Mouse (Mus musculus) lung, embryonic 14.5 days (tissue): ENCODE measurements around the gene Asphd1. TPM values are rescaled to one million over a fixed set of nuclear protein-coding genes. Genes with fewer than 3 reads are reported as not detected.

ENCODE experiments used
- ATAC-seq: fragments of 200-750 bp; cut with Nextera tagmentation; 2 replicates; pipeline ENCODE4 v1.8.0; 2017; ENCODE audit warnings: mild to moderate bottlenecking, moderate TSS enrichment, moderate library complexity; ENCODE audit not compliant: insufficient read depth
- DNase-seq: peaks from one replicate; pipeline ENCODE4 v3.0.0-alpha.2; 2015
- H3K27ac ChIP-seq: fragments of 300-500 bp; sonication (generic); 2 replicates; pipeline ENCODE4 v1.5.1; 2014; ENCODE audit warnings: low read depth, mild to moderate bottlenecking, moderate library complexity
- H3K27me3 ChIP-seq: fragments of 300-500 bp; sonication (generic); 2 replicates; pipeline ENCODE4 v1.6.1; 2014; ENCODE audit warnings: low read length, control low read depth; ENCODE audit not compliant: insufficient read depth
- H3K36me3 ChIP-seq: fragments of 300-500 bp; sonication (generic); 2 replicates; pipeline ENCODE4 v1.6.1; 2014; ENCODE audit warnings: control low read depth; ENCODE audit not compliant: insufficient read depth
- H3K4me1 ChIP-seq: fragments of 300-500 bp; sonication (generic); 2 replicates; pipeline ENCODE4 v1.6.1; 2014; ENCODE audit warnings: antibody characterized with exemption, control low read depth; ENCODE audit not compliant: insufficient read depth
- H3K4me2 ChIP-seq: fragments of 300-500 bp; sonication (generic); 2 replicates; pipeline ENCODE4 v1.6.1; 2014; ENCODE audit warnings: mild to moderate bottlenecking
- H3K4me3 ChIP-seq: fragments of 300-500 bp; sonication (generic); 2 replicates; pipeline ENCODE4 v1.5.1; 2014; ENCODE audit warnings: low read depth, low read length
- H3K9ac ChIP-seq: fragments of 300-500 bp; sonication (generic); 2 replicates; pipeline ENCODE4 v1.6.1; 2014
- H3K9me3 ChIP-seq: fragments of 300-500 bp; sonication (generic); 2 replicates; pipeline ENCODE4 v1.6.1; 2016; ENCODE audit warnings: low read depth, low read length, control low read depth
- CTCF ChIP-seq: IDR thresholded peaks from 2 replicates; pipeline ENCODE4 v1.5.1; 2016; ENCODE audit warnings: antibody characterized with exemption, low read depth
- WGBS: fragments of 180-500 bp; shearing (Covaris S2); extraction: QIAGEN DNeasy Blood & Tissue Kit; methylation state at CpG from one replicate; pipeline ENCODE4 v1.1.7; 2014; 5-methylcytosine and 5-hydroxymethylcytosine counted together
- polyA plus RNA-seq: library from polyadenylated mRNA; unstranded; fragments of >200 nt; fragmentation: Nextera tagmentation; extraction: Ambion mirVana; gene quantifications from 2 replicates; pipeline ENCODE4 v1.2.1, GENCODE M21; 2014

The Asphd1 gene
- polyA plus RNA-seq, 1 experiment from 2014 or later: 0.39 TPM

DNA sequence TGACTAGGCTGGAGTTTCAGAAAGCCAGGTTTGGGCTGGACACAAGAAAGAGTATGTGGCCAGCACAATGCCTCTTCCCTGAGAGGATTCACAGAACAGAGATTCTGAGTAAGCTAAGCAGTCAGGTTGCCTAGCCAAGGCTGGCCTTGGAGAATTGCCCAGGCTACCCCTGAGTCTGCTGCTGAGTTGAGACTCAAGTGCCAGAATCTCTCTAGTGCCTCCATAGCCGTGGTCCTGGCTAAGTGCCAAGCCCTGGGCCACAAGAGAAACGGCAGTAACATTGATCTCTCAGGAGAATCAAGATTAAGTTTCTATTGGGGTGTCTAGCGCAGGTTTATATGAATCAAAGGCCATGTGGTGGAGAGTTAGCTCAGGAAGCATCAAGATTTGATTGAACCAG lies 16.2 kb upstream of the Asphd1 start:
- no peak overlapping the region for H3K4me3 ChIP-seq
- WGBS: 48% methylated on average over 3 of the region's 3 CpGs

DNA sequence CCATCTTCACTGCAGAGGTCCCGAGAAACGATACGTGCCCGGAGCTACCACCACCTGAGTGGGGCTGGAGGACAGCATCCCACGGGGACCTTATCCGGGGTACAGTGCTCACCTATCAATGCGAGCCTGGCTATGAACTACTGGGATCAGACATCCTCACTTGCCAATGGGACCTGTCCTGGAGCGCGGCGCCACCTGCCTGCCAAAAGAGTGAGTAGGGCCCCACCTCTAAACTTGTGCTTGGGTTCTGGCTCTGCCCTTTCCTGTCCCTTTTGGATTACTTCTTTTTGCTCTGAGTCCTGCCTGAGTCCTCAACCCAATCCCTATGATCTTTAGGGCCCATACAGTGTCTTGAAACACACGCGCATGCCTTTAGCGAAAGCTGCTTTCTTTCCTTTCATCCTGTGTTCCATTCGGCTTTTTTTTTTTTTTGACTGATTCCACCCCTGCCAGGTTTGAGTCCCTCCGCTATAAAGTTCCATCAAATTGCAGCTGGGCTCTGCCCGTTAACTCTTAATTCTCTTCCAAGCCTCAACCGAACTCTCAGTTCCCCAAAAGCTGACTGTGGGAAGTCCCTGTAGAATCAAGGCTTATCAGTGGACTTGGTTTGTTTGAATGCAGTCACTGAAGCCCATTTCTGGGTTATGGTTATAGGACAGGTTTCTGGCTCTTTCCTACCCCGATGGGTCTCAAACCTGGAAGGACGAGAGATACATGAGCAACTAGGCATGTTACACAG lies 14.3 kb upstream of the Asphd1 start:
- Histone ChIP-seq H3K9ac (no peak overlapping the region), H3K9me3 (no peaks in the 10 kb centered on the region), H3K4me3 (no peak overlapping the region), H3K27ac (no peak overlapping the region), H3K4me2 (no peak overlapping the region), H3K4me1 (no peaks in the 10 kb centered on the region), H3K27me3 (peaks cover 22% of the 10 kb centered on the region), H3K36me3 (no peaks in the 10 kb centered on the region)
- ATAC-seq: no peak
- 23% methylated on average over 19 of the region's 19 CpGs for WGBS
- DNase-seq: peak; percentile 59
- peak; percentile 71 for TF ChIP-seq CTCF

More for the DNA sequence above, 16.2 kb upstream of the Asphd1 start:
- Histone ChIP-seq H3K9me3 (no peaks in the 10 kb centered on the region), H3K4me1 (no peaks in the 10 kb centered on the region), H3K27ac (no peak overlapping the region), H3K27me3 (peaks cover 22% of the 10 kb centered on the region), H3K36me3 (no peaks in the 10 kb centered on the region), H3K4me2 (no peak overlapping the region), H3K9ac (no peak overlapping the region)
- no peak for ATAC-seq
- peak; percentile 30 for DNase-seq
- no peak for TF ChIP-seq CTCF

DNA sequence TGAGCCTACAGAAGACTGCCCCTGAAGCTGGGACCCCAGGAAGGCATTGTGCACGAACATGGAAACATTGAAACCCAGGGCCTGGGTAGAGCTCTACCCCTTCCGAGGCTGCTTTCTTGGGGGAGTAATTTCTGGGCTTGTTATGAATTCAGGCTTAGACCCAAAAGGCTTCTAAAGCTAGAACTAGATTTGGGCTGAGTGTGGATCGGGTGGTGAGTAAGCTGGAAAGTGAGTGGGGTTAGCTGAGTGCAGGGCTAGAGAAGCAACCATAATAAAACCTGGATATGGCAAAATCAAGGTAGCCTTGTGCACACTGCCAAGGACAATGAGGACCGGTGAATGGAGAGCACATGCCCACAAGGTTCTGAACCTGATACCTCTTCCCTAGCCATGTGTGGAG lies 12.6 kb upstream of the Asphd1 start:
- H3K27me3 ChIP-seq: peaks cover 22% of the 10 kb centered on the region
- ATAC-seq (no peak), DNase-seq (no peak)
- H3K36me3 ChIP-seq: no peaks in the 10 kb centered on the region
- no peak for TF ChIP-seq CTCF
- no peak overlapping the region for H3K9ac ChIP-seq
- H3K9me3 ChIP-seq: no peaks in the 10 kb centered on the region
- WGBS: 90% methylated on average over 4 of the region's 4 CpGs
- H3K27ac ChIP-seq: no peak overlapping the region
- H3K4me1 ChIP-seq: no peaks in the 10 kb centered on the region
- no peak overlapping the region for H3K4me3 ChIP-seq
- H3K4me2 ChIP-seq: no peak overlapping the region

DNA sequence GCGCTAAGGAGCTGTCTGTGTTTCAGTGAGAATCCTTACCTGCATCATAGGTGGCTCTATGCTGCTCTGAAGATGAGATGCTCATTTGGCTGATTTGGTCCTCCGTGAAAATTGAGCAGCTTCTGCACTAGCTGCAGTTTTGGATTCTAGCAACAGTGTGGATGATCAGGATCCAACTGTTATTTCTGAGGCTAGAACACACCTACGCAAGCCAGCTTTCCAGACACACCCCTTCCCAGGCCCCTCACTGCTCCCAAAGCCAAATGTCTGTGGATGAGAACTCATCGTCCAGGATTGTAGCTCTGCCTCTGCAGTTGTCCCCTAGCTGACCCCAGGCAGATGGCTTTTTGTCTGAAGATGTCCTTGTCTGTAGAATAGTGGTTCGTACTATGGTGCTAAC lies 11.7 kb upstream of the Asphd1 start:
- H3K9ac ChIP-seq: no peak overlapping the region
- H3K27ac ChIP-seq: no peak overlapping the region
- no peak for ATAC-seq
- 82% methylated on average over 5 of the region's 5 CpGs for whole genome bisulfite sequencing
- no peak for DNase-seq
- no peak overlapping the region for H3K4me2 ChIP-seq
- no peak for TF ChIP-seq CTCF
- peaks cover 22% of the 10 kb centered on the region for H3K27me3 ChIP-seq
- H3K9me3 ChIP-seq: no peaks in the 10 kb centered on the region
- no peaks in the 10 kb centered on the region for H3K36me3 ChIP-seq
- H3K4me1 ChIP-seq: no peaks in the 10 kb centered on the region
- no peak overlapping the region for H3K4me3 ChIP-seq

DNA sequence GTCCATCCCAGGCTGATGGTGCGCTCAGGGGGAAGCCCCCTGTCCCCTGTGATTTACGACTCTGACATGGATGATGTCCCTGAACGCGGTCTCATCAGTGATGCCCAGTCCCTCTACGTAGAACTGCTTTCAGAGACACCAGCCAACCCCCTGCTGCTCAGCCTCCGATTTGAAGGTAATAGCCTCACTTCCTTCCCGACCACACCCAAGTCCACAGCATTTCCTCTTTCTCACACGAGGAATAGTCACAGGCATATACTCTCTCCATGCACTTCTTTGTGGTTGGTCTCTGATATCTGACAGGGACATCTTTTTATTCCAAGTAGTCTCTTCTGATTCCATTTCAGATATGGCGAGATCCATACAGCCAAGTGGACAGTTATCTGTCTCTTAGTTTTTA lies 10.4 kb upstream of the Asphd1 start:
- Histone ChIP-seq H3K9me3 (no peaks in the 10 kb centered on the region), H3K4me3 (no peak overlapping the region), H3K4me2 (no peak overlapping the region), H3K9ac (no peak overlapping the region), H3K27me3 (peaks cover 22% of the 10 kb centered on the region), H3K4me1 (no peaks in the 10 kb centered on the region), H3K36me3 (no peaks in the 10 kb centered on the region), H3K27ac (no peak overlapping the region)
- 56% methylated on average over 9 of the region's 9 CpGs for WGBS
- no peak for TF ChIP-seq CTCF
- ATAC-seq: no peak
- no peak for DNase-seq

DNA sequence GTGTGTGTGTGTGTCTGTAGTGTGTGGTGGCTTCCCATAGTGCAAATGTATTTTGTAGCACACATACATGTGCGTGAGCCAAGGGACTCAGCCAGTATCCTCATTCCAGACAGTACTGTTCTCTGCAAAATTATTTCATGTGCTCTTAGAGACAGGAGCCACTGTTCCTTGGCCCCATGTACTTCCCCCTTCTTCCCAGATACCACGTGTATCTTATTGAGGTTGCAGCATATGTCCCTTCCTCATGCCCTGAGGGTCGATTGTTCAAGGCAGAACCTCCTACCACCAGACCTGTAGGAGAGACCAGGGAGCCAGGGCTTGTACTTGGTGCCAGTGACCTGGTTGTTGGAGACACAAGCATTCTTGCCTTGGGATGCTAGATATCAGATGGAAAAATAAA lies 5.7 kb upstream of the Asphd1 start:
- no peak for TF ChIP-seq CTCF
- no peak overlapping the region for H3K4me2 ChIP-seq
- no peak overlapping the region for H3K9ac ChIP-seq
- H3K4me3 ChIP-seq: no peak overlapping the region
- H3K4me1 ChIP-seq: no peaks in the 10 kb centered on the region
- H3K36me3 ChIP-seq: no peaks in the 10 kb centered on the region
- no peak for ATAC-seq
- 52% methylated on average over 3 of the region's 3 CpGs for WGBS
- no peak for DNase-seq
- H3K27ac ChIP-seq: no peak overlapping the region
- peaks cover 30% of the 10 kb centered on the region for H3K27me3 ChIP-seq
- no peaks in the 10 kb centered on the region for H3K9me3 ChIP-seq

DNA sequence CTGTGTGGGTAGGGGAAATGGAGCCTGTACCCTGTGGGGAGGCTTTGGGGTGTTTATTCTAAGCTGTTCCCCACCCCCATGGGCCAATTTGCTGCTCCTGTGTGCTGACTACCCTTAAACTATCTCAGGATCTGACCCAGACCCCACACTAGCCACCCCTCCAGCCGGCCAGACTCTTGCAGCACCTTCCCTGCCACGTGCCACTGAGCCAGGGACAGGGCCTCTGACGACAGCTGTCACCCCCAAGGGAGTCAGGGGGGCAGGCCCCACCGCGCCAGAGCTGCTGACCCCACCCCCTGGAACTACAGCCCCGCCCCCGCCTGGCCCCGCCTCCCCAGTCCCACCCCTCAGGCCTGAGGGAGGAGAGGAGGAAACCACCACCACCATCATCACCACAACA lies 3.3 kb upstream of the Asphd1 start:
- under 1% methylated on average over 8 of the region's 8 CpGs for WGBS
- DNase-seq: no peak
- peaks cover 33% of the 10 kb centered on the region for H3K27me3 ChIP-seq

More for the DNA sequence above, 3.3 kb upstream of the Asphd1 start:
- Histone ChIP-seq H3K4me2 (no peak overlapping the region), H3K4me3 (no peak overlapping the region), H3K27ac (no peak overlapping the region), H3K9ac (no peak overlapping the region), H3K36me3 (no peaks in the 10 kb centered on the region), H3K4me1 (no peaks in the 10 kb centered on the region), H3K9me3 (no peaks in the 10 kb centered on the region)
- TF ChIP-seq CTCF: no peak
- no peak for ATAC-seq
